Mouse (Mus musculus): Measurements from ENCODE around the gene Clnk. TPM values are rescaled to one million over a fixed set of nuclear protein-coding genes. Genes with fewer than 3 reads are reported as not detected.

Clnk gene
- polyA plus RNA-seq, 1 experiment: 0.27 TPM

- WGBS: 90% methylated on average over 2 of the region's 2 CpGs
- Histone ChIP-seq H3K4me3 (ENCODE audit: control insufficient read depth, insufficient read depth, low read length) (no peak overlapping the region), H3K27ac (ENCODE audit: control insufficient read depth, insufficient read depth, low read length) (no peak overlapping the region), H3K4me1 (replicated peaks; ENCODE audit: control insufficient read depth, insufficient read depth, low read length) (no peaks in the 10 kb centered on the region), H3K27me3 (ENCODE audit: control insufficient read depth, insufficient read depth, low read length) (no peaks in the 10 kb centered on the region), H3K36me3 (ENCODE audit: control insufficient read depth, insufficient read depth, low read length) (no peaks in the 10 kb centered on the region)
- TF ChIP-seq POLR2A (IDR thresholded peaks at IDR 0.05; ENCODE audit: control insufficient read depth, extremely low read depth, insufficient read depth, low read length, poor library complexity) (no peak), CTCF (IDR thresholded peaks at IDR 0.05; ENCODE audit: borderline replicate concordance, control insufficient read depth, extremely low read depth, insufficient read depth, low read length, poor library complexity) (no peak)
- no peak for DNase-seq
These were observed 5.0 kb downstream of the Clnk start for GRCm38 (mm10) chr5:38871591-38871990.

- DNase-seq: no peak
- H3K36me3 ChIP-seq (ENCODE audit: control insufficient read depth, insufficient read depth, low read length): no peaks in the 10 kb centered on the region
- no peak overlapping the region for H3K27ac ChIP-seq (ENCODE audit: control insufficient read depth, insufficient read depth, low read length)
- H3K4me1 ChIP-seq (replicated peaks; ENCODE audit: control insufficient read depth, insufficient read depth, low read length): no peaks in the 10 kb centered on the region
- TF ChIP-seq POLR2A (IDR thresholded peaks at IDR 0.05; ENCODE audit: control insufficient read depth, extremely low read depth, insufficient read depth, low read length, poor library complexity) (no peak), CTCF (IDR thresholded peaks at IDR 0.05; ENCODE audit: borderline replicate concordance, control insufficient read depth, extremely low read depth, insufficient read depth, low read length, poor library complexity) (no peak)
- H3K4me3 ChIP-seq (ENCODE audit: control insufficient read depth, insufficient read depth, low read length): no peak overlapping the region
- 38% methylated on average over 12 of the region's 12 CpGs for WGBS
- no peaks in the 10 kb centered on the region for H3K27me3 ChIP-seq (ENCODE audit: control insufficient read depth, insufficient read depth, low read length)
These were observed 6.1 kb downstream of the Clnk start for GRCm38 (mm10) chr5:38870485-38870884.

- TF ChIP-seq POLR2A (IDR thresholded peaks at IDR 0.05; ENCODE audit: control insufficient read depth, extremely low read depth, insufficient read depth, low read length, poor library complexity) (no peak), CTCF (IDR thresholded peaks at IDR 0.05; ENCODE audit: borderline replicate concordance, control insufficient read depth, extremely low read depth, insufficient read depth, low read length, poor library complexity) (no peak)
- Histone ChIP-seq H3K4me3 (ENCODE audit: control insufficient read depth, insufficient read depth, low read length) (no peak overlapping the region), H3K27ac (ENCODE audit: control insufficient read depth, insufficient read depth, low read length) (no peak overlapping the region), H3K36me3 (ENCODE audit: control insufficient read depth, insufficient read depth, low read length) (no peaks in the 10 kb centered on the region), H3K27me3 (ENCODE audit: control insufficient read depth, insufficient read depth, low read length) (no peaks in the 10 kb centered on the region), H3K4me1 (replicated peaks; ENCODE audit: control insufficient read depth, insufficient read depth, low read length) (no peaks in the 10 kb centered on the region)
- WGBS: 88% methylated on average over 9 of the region's 9 CpGs
- no peak for DNase-seq
These were observed 6.6 kb downstream of the Clnk start for GRCm38 (mm10) chr5:38869976-38870375.

GRCm38 (mm10) chr5:38864624-38865023 lies 12.0 kb downstream of the Clnk start:
- H3K4me3 ChIP-seq (ENCODE audit: control insufficient read depth, insufficient read depth, low read length): no peak overlapping the region
- no peaks in the 10 kb centered on the region for H3K27me3 ChIP-seq (ENCODE audit: control insufficient read depth, insufficient read depth, low read length)
- WGBS: 3% methylated on average over 6 of the region's 6 CpGs
- no peak for TF ChIP-seq CTCF (IDR thresholded peaks at IDR 0.05; ENCODE audit: borderline replicate concordance, control insufficient read depth, extremely low read depth, insufficient read depth, low read length, poor library complexity)
- TF ChIP-seq POLR2A (IDR thresholded peaks at IDR 0.05; ENCODE audit: control insufficient read depth, extremely low read depth, insufficient read depth, low read length, poor library complexity): no peak
- H3K4me1 ChIP-seq (replicated peaks; ENCODE audit: control insufficient read depth, insufficient read depth, low read length): no peaks in the 10 kb centered on the region
- DNase-seq: no peak
- H3K36me3 ChIP-seq (ENCODE audit: control insufficient read depth, insufficient read depth, low read length): no peaks in the 10 kb centered on the region
- no peak overlapping the region for H3K27ac ChIP-seq (ENCODE audit: control insufficient read depth, insufficient read depth, low read length)

GRCm38 (mm10) chr5:38863029-38863428 lies 13.6 kb downstream of the Clnk start:
- Histone ChIP-seq H3K4me3 (ENCODE audit: control insufficient read depth, insufficient read depth, low read length) (no peak overlapping the region), H3K27me3 (ENCODE audit: control insufficient read depth, insufficient read depth, low read length) (no peaks in the 10 kb centered on the region), H3K4me1 (replicated peaks; ENCODE audit: control insufficient read depth, insufficient read depth, low read length) (no peaks in the 10 kb centered on the region), H3K27ac (ENCODE audit: control insufficient read depth, insufficient read depth, low read length) (no peak overlapping the region), H3K36me3 (ENCODE audit: control insufficient read depth, insufficient read depth, low read length) (no peaks in the 10 kb centered on the region)
- DNase-seq: no peak
- 42% methylated on average over 3 of the region's 3 CpGs for WGBS
- no peak for TF ChIP-seq POLR2A (IDR thresholded peaks at IDR 0.05; ENCODE audit: control insufficient read depth, extremely low read depth, insufficient read depth, low read length, poor library complexity)
- no peak for TF ChIP-seq CTCF (IDR thresholded peaks at IDR 0.05; ENCODE audit: borderline replicate concordance, control insufficient read depth, extremely low read depth, insufficient read depth, low read length, poor library complexity)

GRCm38 (mm10) chr5:38862288-38862985 lies 14.2 kb downstream of the Clnk start:
- Histone ChIP-seq H3K27ac (ENCODE audit: control insufficient read depth, insufficient read depth, low read length) (no peak overlapping the region), H3K4me3 (ENCODE audit: control insufficient read depth, insufficient read depth, low read length) (no peak overlapping the region), H3K36me3 (ENCODE audit: control insufficient read depth, insufficient read depth, low read length) (no peaks in the 10 kb centered on the region), H3K27me3 (ENCODE audit: control insufficient read depth, insufficient read depth, low read length) (no peaks in the 10 kb centered on the region), H3K4me1 (replicated peaks; ENCODE audit: control insufficient read depth, insufficient read depth, low read length) (no peaks in the 10 kb centered on the region)
- WGBS: 74% methylated on average over 13 of the region's 13 CpGs
- DNase-seq: no peak
- TF ChIP-seq CTCF (IDR thresholded peaks at IDR 0.05; ENCODE audit: borderline replicate concordance, control insufficient read depth, extremely low read depth, insufficient read depth, low read length, poor library complexity) (no peak), POLR2A (IDR thresholded peaks at IDR 0.05; ENCODE audit: control insufficient read depth, extremely low read depth, insufficient read depth, low read length, poor library complexity) (no peak)
